Mouse (Mus musculus): Measurements from ENCODE around the gene Lat.
"Not testable (repeated sequence)": the region's sequence is repeated elsewhere in the genome, so short reads cannot be mapped to it uniquely, and the experiment has no call there.

Gene Lat

GRCm38 (mm10) chr7:126369393-126369792 is at the start of gene Lat:
TSS of gene Lat (minus strand) at chr7:126369570.
- no peak for DNase-seq

- no peak for DNase-seq
Measured at GRCm38 (mm10) chr7:126418496-126418895, 49.1 kb upstream of the Lat start.

- DNase-seq = no peak
Measured at GRCm38 (mm10) chr7:126417606-126418005, 48.2 kb upstream of the Lat start.

GRCm38 (mm10) chr7:126417045-126417444 is 47.7 kb upstream of the Lat start:
- no peak for DNase-seq

GRCm38 (mm10) chr7:126416615-126417014 is 47.2 kb upstream of the Lat start:
- no peak for DNase-seq

GRCm38 (mm10) chr7:126414725-126415124 is 45.4 kb upstream of the Lat start, which contains the start of gene Cd19:
TSS of gene Cd19 (minus strand) at chr7:126414889.
- DNase-seq = no peak

- DNase-seq = no peak
Measured at GRCm38 (mm10) chr7:126411061-126411460, 41.7 kb upstream of the Lat start.

- DNase-seq = no peak
Measured at GRCm38 (mm10) chr7:126408686-126409085, 39.3 kb upstream of the Lat start.

- not testable (repeated sequence) for DNase-seq
Measured at GRCm38 (mm10) chr7:126402518-126402917, 33.1 kb upstream of the Lat start.

GRCm38 (mm10) chr7:126399548-126399947 is 30.2 kb upstream of the Lat start:
- peak; percentile 89 for DNase-seq

GRCm38 (mm10) chr7:126397822-126398221 is 28.5 kb upstream of the Lat start:
- DNase-seq = no peak

- DNase-seq = no peak
Measured at GRCm38 (mm10) chr7:126397221-126397620, 27.9 kb upstream of the Lat start.

- DNase-seq = peak; percentile 91 to 99
Measured at GRCm38 (mm10) chr7:126396298-126397119, 27.1 kb upstream of the Lat start, which contains the start of gene Nfatc2ip. TSS of gene Nfatc2ip (minus strand) at chr7:126396737.

- not testable (repeated sequence) for DNase-seq
Measured at GRCm38 (mm10) chr7:126392086-126392884, 22.9 kb upstream of the Lat start.

- no peak for DNase-seq
Measured at GRCm38 (mm10) chr7:126388185-126388584, 18.8 kb upstream of the Lat start.

GRCm38 (mm10) chr7:126383565-126383964 is 14.2 kb upstream of the Lat start:
- DNase-seq = no peak

- peak; percentile 99 for DNase-seq
Measured at GRCm38 (mm10) chr7:126377278-126378158, 8.1 kb upstream of the Lat start, which contains the start of gene Spns1. TSS of gene Spns1 (minus strand) at chr7:126377450.

- no peak for DNase-seq
Measured at GRCm38 (mm10) chr7:126376903-126377277, 7.5 kb upstream of the Lat start.

- DNase-seq = no peak
Measured at GRCm38 (mm10) chr7:126375012-126375411, 5.6 kb upstream of the Lat start.

- no peak for DNase-seq
Measured at GRCm38 (mm10) chr7:126374526-126374925, 5.2 kb upstream of the Lat start.

- DNase-seq = no peak
Measured at GRCm38 (mm10) chr7:126373007-126373406, 3.6 kb upstream of the Lat start.

GRCm38 (mm10) chr7:126368367-126368766 is 1.0 kb downstream of the Lat start:
- no peak for DNase-seq

- no peak for DNase-seq
Measured at GRCm38 (mm10) chr7:126367636-126368035, 1.7 kb downstream of the Lat start.

Data from cerebellum, postnatal 36 days (tissue).